Mouse (Mus musculus): ENCODE measurements around the gene Nr6a1.

Gene Nr6a1

GRCm38 (mm10) chr2:38675366-38675969, 252.0 kb downstream of the Nr6a1 start:
- DNase-seq (ENCODE audit: low read depth, low spot score), result no peak
